Mouse (Mus musculus): ENCODE measurements at regions not wholly inside any gene's neighbourhood (a gene's known extent, or its start where the extent isn't known, plus 50 kb on each side); places are given as distances from the start of the nearest gene placed in this dataset.

- no peak for TF ChIP-seq MAFK (IDR thresholded peaks at IDR 0.05; ENCODE audit: insufficient read depth, low read depth, low read length)
- TF ChIP-seq CHD2 (IDR thresholded peaks at IDR 0.05; ENCODE audit: low read depth, low read length) = no peak
Measured at GRCm38 (mm10) chr4:5471891-5472558, 678.9 kb upstream of the Impad1 start.
